Mouse (Mus musculus) thymus, postnatal 36 days (tissue): ENCODE data around the gene Cpeb2.
A peak's percentile ranks its signal among the peaks of the same experiment; 100 is the strongest.

Experiments
- DNase-seq, 2 experiments: peaks; one replicate each; pipeline ENCODE4 v3.0.0; 2022; ENCODE audit warnings: mixed read lengths in 2 of 2

The Cpeb2 gene

GRCm38 (mm10) chr5:43232480-43233315 lies at the start of gene Cpeb2:
TSS of gene Cpeb2 (plus strand) at chr5:43233170.
- DNase-seq: peak; percentile 90 to 91

- DNase-seq: no peak
Observed at GRCm38 (mm10) chr5:43183556-43183955, 49.4 kb upstream of the Cpeb2 start.

GRCm38 (mm10) chr5:43184834-43185233 lies 48.1 kb upstream of the Cpeb2 start:
- no peak for DNase-seq

GRCm38 (mm10) chr5:43185478-43185877 lies 47.5 kb upstream of the Cpeb2 start:
- no peak for DNase-seq

GRCm38 (mm10) chr5:43200686-43201085 lies 32.3 kb upstream of the Cpeb2 start:
- no peak for DNase-seq

GRCm38 (mm10) chr5:43206495-43207053 lies 26.4 kb upstream of the Cpeb2 start:
- no peak for DNase-seq

GRCm38 (mm10) chr5:43217468-43217867 lies 15.5 kb upstream of the Cpeb2 start:
- DNase-seq: no peak

- DNase-seq: no peak
Observed at GRCm38 (mm10) chr5:43217987-43218846, 14.8 kb upstream of the Cpeb2 start.

GRCm38 (mm10) chr5:43218847-43219132 lies 14.2 kb upstream of the Cpeb2 start:
- no peak for DNase-seq

GRCm38 (mm10) chr5:43223359-43223758 lies 9.6 kb upstream of the Cpeb2 start:
- DNase-seq: no peak

GRCm38 (mm10) chr5:43224245-43224644 lies 8.7 kb upstream of the Cpeb2 start:
- no peak for DNase-seq

- no peak for DNase-seq
Observed at GRCm38 (mm10) chr5:43226160-43226559, 6.8 kb upstream of the Cpeb2 start.

- DNase-seq: no peak
Observed at GRCm38 (mm10) chr5:43227607-43228006, 5.4 kb upstream of the Cpeb2 start.

GRCm38 (mm10) chr5:43231061-43231460 lies 1.9 kb upstream of the Cpeb2 start:
- DNase-seq: no peak

- no peak for DNase-seq
Observed at GRCm38 (mm10) chr5:43232149-43232479, 856 bp upstream of the Cpeb2 start.

GRCm38 (mm10) chr5:43233316-43234181 lies 579 bp downstream of the Cpeb2 start:
- peak; percentile 80 to 86 for DNase-seq

- peak; percentile 54 to 60 for DNase-seq
Observed at GRCm38 (mm10) chr5:43234321-43235185, 1.6 kb downstream of the Cpeb2 start.

- peak in 1 of 2 experiments; percentile 49 for DNase-seq
Observed at GRCm38 (mm10) chr5:43235186-43235785, 2.3 kb downstream of the Cpeb2 start.

GRCm38 (mm10) chr5:43235997-43236396 lies 3.0 kb downstream of the Cpeb2 start:
- no peak for DNase-seq

GRCm38 (mm10) chr5:43236476-43236875 lies 3.5 kb downstream of the Cpeb2 start:
- no peak for DNase-seq

- DNase-seq: no peak
Observed at GRCm38 (mm10) chr5:43237238-43237637, 4.3 kb downstream of the Cpeb2 start.
